Mouse (Mus musculus) heart, embryonic 11.5 days (tissue): ENCODE results near the gene Csrp1. TPM values are rescaled to one million over a fixed set of nuclear protein-coding genes. Genes with fewer than 3 reads are reported as not detected.

Source experiments
- ATAC-seq: fragments of 200-750 bp; cut with Nextera tagmentation; replicated peaks from 2 replicates; pipeline ENCODE4 v1.8.0; 2017; ENCODE audit warnings: moderate library complexity; ENCODE audit not compliant: insufficient number of reproducible peaks, low FRiP score, low TSS enrichment
- H3K27ac ChIP-seq: fragments of 300-500 bp; sonication (generic); 2 replicates; pipeline ENCODE4 v1.5.1; 2014; ENCODE audit warnings: mild to moderate bottlenecking, low read depth, low read length
- H3K27me3 ChIP-seq: fragments of 300-500 bp; sonication (generic); 2 replicates; pipeline ENCODE4 v1.6.1; 2014; ENCODE audit warnings: mild to moderate bottlenecking, low read length, mixed read lengths; ENCODE audit not compliant: control insufficient read depth, insufficient read depth
- H3K36me3 ChIP-seq: fragments of 300-500 bp; sonication (generic); 2 replicates; pipeline ENCODE4 v1.6.1; 2014; ENCODE audit warnings: mild to moderate bottlenecking, low read length, moderate library complexity, mixed read lengths; ENCODE audit not compliant: control insufficient read depth, insufficient read depth
- H3K4me1 ChIP-seq: fragments of 300-500 bp; sonication (generic); 2 replicates; pipeline ENCODE4 v1.6.1; 2014; ENCODE audit warnings: low read length; ENCODE audit not compliant: control insufficient read depth, insufficient read depth
- H3K4me2 ChIP-seq: fragments of 300-500 bp; sonication (generic); 2 replicates; pipeline ENCODE4 v1.6.1; 2014; ENCODE audit warnings: mild to moderate bottlenecking, moderate library complexity
- H3K4me3 ChIP-seq: fragments of 300-500 bp; sonication (generic); 2 replicates; pipeline ENCODE4 v1.5.1; 2014; ENCODE audit warnings: low read depth, low read length
- H3K9ac ChIP-seq: fragments of 300-500 bp; sonication (generic); 2 replicates; pipeline ENCODE4 v1.6.1; 2014; ENCODE audit warnings: mild to moderate bottlenecking, low read depth, low read length, moderate library complexity
- H3K9me3 ChIP-seq: fragments of 300-500 bp; sonication (generic); replicated peaks from 2 replicates; pipeline ENCODE4 v1.6.1; 2016; ENCODE audit warnings: low read length; ENCODE audit not compliant: control insufficient read depth
- WGBS: fragments of 180-500 bp; shearing (Covaris S2); extraction: QIAGEN DNeasy Blood & Tissue Kit; methylation state at CpG from one replicate; pipeline ENCODE4 v1.1.7; 2014; ENCODE audit not compliant: insufficient replicate concordance; 5-methylcytosine and 5-hydroxymethylcytosine counted together
- polyA plus RNA-seq: library from polyadenylated mRNA; unstranded; fragments of >200 nt; fragmentation: Nextera tagmentation; extraction: Ambion mirVana; gene quantifications from 2 replicates; pipeline ENCODE4 v1.2.1, GENCODE M21; 2014

Csrp1 gene
- polyA plus RNA-seq, 1 experiment from 2014 or later: 183 TPM

DNA sequence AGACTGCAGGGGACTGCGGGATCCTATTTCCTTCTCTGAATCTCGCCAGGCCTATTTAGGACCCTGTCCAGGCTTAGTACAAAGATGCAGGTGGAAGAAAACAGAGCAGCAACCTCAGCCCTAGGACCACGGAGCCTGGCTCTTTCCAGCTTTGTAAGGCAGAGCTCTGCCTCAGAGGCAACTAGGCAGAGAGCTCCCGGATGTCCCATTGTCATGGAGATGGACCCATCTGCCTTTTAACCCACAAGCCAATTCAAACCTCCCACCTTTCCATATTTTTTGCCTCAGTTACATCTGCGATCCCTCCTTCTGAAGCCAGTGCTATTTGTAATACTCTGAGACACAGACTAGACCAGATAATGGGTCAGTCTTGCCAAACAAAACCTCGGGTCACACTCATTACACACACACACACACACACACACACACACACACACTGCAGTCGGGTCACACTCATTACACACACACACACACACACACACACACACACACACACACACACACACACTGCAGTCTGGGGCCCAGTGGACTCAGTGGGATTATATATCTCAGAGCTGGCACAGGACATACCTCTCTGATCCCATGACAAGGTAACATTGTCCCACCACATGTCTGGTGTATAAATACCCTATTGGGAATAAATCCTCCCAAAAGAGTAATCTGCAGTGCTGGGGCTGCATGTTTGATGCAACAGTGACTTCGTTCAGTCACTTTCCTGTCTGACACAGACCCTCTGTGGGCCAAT, 42.8 kb upstream of the Csrp1 start:
- Histone ChIP-seq H3K27ac (no peak overlapping the region), H3K4me3 (no peak overlapping the region), H3K27me3 (no peaks in the 10 kb centered on the region), H3K9me3 (no peaks in the 10 kb centered on the region), H3K4me2 (no peak overlapping the region), H3K4me1 (peaks cover 26% of the 10 kb centered on the region), H3K9ac (no peak overlapping the region), H3K36me3 (no peaks in the 10 kb centered on the region)
- WGBS: 69% methylated on average over 8 of the region's 8 CpGs
- no peak for ATAC-seq

DNA sequence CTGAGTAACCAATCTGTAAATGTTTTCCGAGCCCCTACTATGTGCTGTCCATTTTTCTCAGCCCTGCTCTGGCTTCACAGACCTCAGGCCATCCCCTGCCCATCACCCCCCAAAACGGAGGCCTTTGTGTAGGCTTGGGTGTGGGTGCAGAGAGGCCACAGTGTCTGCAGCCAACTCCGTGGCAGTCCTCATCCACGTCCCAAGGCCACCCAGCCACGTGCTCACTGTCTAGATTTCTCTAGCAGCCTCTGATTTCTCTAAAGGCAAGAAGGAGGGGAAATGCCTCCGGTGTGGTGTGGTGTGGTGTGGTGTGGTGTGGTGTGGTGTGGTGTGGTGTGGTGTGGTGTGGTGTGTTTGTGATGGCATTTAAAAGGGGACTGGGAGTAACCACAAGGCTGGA, 41.7 kb upstream of the Csrp1 start:
- Histone ChIP-seq H3K27ac (no peak overlapping the region), H3K9ac (no peak overlapping the region)
- 71% methylated on average over 6 of the region's 6 CpGs for WGBS

DNA sequence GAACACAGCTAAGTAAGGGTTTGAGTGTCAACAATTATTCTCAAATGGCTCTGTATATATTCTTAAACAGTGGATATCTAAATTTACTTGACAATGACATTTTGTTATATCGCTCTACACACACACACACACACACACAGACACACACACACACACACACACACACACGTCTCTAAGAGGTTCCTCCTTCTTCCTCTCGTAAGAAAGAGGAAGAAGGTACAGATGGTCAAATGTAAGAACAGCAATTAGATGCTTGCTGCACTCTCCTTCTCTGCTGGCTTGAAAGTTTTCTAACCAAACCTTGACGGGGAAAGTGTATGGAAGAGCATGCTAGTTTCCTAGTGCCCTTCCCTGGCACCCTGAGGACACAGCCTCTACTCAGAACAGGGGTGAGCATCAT, 39.1 kb upstream of the Csrp1 start:
- ATAC-seq: no peak

More for the DNA sequence above, 41.7 kb upstream of the Csrp1 start:
- H3K36me3 ChIP-seq: no peaks in the 10 kb centered on the region
- ATAC-seq: no peak
- no peak overlapping the region for H3K4me3 ChIP-seq
- H3K4me2 ChIP-seq: no peak overlapping the region
- H3K27me3 ChIP-seq: no peaks in the 10 kb centered on the region
- no peaks in the 10 kb centered on the region for H3K9me3 ChIP-seq
- H3K4me1 ChIP-seq: peaks cover 17% of the 10 kb centered on the region

DNA sequence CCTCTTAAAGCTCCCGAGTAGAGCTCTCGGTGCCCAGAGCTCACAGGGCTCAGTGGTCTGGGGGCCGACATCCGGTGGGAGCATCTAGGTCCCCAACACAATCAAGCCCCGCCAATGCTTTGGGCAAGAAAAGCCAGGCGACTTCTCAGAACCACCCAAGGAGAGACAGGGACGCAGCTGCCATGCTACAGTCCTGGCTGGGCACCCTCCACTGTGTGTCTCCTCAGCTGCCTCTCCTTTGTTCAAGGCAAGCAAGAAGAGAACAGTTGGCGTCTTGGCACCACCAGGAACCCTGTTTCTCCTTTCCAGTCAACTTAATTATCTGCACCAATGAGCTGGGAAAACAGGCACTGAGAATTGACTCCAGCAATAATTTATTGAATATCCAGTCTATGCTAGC, 38.7 kb upstream of the Csrp1 start:
- 71% methylated on average over 8 of the region's 8 CpGs for WGBS
- no peaks in the 10 kb centered on the region for H3K27me3 ChIP-seq
- H3K4me1 ChIP-seq: peaks cover 9% of the 10 kb centered on the region
- H3K9ac ChIP-seq: no peak overlapping the region
- no peaks in the 10 kb centered on the region for H3K36me3 ChIP-seq
- H3K27ac ChIP-seq: no peak overlapping the region
- H3K4me2 ChIP-seq: no peak overlapping the region
- ATAC-seq: no peak
- H3K9me3 ChIP-seq: no peaks in the 10 kb centered on the region
- H3K4me3 ChIP-seq: no peak overlapping the region

More for the DNA sequence above, 39.1 kb upstream of the Csrp1 start:
- Histone ChIP-seq H3K27me3 (no peaks in the 10 kb centered on the region), H3K9me3 (no peaks in the 10 kb centered on the region), H3K36me3 (no peaks in the 10 kb centered on the region), H3K27ac (no peak overlapping the region), H3K4me1 (peaks cover 9% of the 10 kb centered on the region), H3K4me2 (no peak overlapping the region), H3K4me3 (no peak overlapping the region), H3K9ac (no peak overlapping the region)
- 55% methylated on average over 4 of the region's 4 CpGs for WGBS

DNA sequence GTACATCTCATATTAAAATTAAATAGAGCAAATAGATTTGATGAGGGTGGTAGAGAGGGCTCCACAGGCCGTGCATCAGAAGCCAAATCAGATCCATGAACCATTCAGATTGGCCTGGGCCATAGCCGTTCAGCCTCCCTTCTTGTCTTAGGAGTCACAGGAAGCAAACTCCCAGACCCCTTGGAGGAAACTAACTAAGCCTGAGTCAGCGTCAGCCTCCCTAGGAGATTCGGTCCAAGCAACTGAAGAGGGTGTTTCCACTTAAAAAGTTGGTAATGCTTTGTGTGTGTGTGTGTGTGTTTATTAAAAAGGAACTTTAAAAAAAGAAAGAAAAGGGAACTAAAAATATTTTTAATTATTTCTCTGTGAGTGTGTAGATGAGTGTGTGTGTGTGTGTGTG, 35.0 kb upstream of the Csrp1 start:
- Histone ChIP-seq H3K4me3 (no peak overlapping the region), H3K36me3 (no peaks in the 10 kb centered on the region), H3K27me3 (no peaks in the 10 kb centered on the region), H3K4me1 (peaks cover 16% of the 10 kb centered on the region), H3K9me3 (no peaks in the 10 kb centered on the region), H3K27ac (no peak overlapping the region), H3K4me2 (peak overlapping the region; percentile 27), H3K9ac (no peak overlapping the region)
- 51% methylated on average over 4 of the region's 4 CpGs for WGBS
- no peak for ATAC-seq

DNA sequence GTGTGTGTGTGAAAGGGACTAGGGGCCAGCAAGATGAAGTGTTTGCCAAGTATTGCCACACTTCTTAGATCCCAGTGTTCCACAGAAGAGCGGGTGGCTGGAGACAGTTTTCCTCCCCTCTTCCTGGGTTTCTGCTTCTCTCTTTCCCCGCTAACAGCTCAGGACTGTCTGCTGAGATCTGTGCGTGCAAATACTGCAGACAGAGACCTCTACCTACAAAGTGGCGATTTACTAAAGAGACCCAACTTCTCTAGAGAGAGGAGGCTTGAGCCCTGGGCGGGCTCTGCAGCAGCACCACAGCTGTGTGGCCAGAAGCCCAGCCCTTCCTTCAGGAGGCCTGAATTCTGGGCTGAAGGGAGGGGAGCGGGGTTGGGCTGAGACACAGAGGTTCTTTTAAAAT, 34.5 kb upstream of the Csrp1 start:
- Histone ChIP-seq H3K4me1 (peaks cover 16% of the 10 kb centered on the region), H3K36me3 (no peaks in the 10 kb centered on the region), H3K4me3 (peak overlapping the region; percentile 82), H3K4me2 (peak overlapping the region; percentile 86), H3K9me3 (no peaks in the 10 kb centered on the region), H3K9ac (no peak overlapping the region), H3K27me3 (no peaks in the 10 kb centered on the region), H3K27ac (no peak overlapping the region)
- no peak for ATAC-seq
- 45% methylated on average over 6 of the region's 6 CpGs for whole genome bisulfite sequencing

DNA sequence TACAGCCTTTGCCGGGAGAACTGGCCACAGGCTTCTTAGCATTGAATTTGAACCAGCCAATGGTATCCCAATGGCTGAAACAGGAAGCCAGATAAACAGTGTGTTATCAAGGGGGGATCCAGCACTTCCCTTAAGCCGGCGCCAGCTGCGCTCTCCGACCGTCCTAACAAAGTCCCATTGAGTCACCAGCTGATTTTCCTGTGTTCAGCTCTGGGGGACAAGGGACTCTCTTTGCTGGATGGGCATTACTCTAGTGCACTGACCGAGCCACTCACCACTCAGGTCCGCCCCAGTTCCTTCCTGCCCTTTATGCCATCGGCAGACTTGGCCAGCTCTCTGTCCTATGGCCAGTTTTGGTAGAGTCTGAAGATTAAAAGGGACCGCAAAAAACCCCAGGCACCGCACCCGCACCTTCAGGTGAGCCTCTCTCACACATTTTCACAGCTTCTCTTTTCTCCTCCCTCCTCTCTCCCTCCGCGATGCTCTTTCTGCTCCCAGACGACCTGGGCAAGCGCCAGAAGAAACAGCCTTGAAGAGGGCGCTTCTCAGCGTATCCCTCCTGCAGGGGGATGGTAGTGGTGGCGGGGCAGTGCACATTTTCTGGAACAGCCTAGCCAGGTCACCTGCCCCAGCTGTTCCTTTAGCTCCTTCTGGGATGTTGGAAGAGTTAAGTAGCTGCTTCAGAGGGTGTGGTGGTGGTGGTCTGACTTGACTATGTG, 32.9 kb upstream of the Csrp1 start:
- H3K4me1 ChIP-seq: peaks cover 23% of the 10 kb centered on the region
- under 1% methylated on average over 19 of the region's 19 CpGs for WGBS
- peak overlapping the region; percentile 86 for H3K4me2 ChIP-seq
- ATAC-seq: no peak; the same call in 1 of the 2 replicates
- no peaks in the 10 kb centered on the region for H3K27me3 ChIP-seq
- peak overlapping the region; percentile 90 for H3K9ac ChIP-seq
- peak overlapping the region; percentile 82 for H3K4me3 ChIP-seq
- H3K27ac ChIP-seq: peak overlapping the region; percentile 94
- H3K36me3 ChIP-seq: no peaks in the 10 kb centered on the region
- H3K9me3 ChIP-seq: no peaks in the 10 kb centered on the region

DNA sequence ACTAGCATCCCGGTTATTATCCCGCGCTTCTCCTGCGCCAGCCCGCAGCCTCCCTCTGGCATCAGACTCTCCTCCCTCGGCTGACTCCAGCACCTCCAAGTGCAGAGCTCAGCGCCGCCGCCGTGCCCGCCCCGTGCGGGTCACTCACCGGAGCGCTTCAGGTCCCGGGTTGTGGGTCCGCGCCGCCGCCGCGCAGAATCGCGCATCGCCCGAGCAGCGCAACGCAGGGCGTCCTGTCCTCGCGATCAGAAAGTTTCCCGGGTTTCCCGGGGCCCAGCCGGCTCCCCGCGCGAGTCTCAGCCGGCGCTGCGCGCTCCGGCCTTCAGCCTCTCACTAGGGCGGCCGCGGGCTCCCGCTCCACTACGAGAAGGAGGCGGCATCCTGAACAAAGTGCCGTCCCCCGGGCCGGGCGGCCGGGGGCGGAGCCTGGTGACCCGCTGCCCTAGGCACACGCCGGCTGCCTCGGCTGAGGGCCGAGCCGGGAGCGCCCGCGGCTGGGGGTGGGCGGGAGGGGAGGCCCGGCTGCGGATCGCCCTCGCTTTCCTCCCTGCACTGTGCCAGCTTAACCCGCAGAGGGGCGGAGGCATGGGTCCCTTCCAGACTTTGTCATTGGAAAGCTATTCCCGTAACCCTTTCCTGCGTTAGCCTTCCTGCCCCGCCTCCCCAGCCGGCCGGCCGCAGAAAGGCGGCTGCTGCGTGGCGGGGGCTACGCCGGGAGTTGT, 31.9 kb upstream of the Csrp1 start:
- peak overlapping the region; percentile 82 for H3K4me3 ChIP-seq
- no peaks in the 10 kb centered on the region for H3K27me3 ChIP-seq
- H3K4me1 ChIP-seq: peaks cover 23% of the 10 kb centered on the region
- peak overlapping the region; percentile 86 for H3K4me2 ChIP-seq
- peak overlapping the region; percentile 90 for H3K9ac ChIP-seq
- H3K36me3 ChIP-seq: no peaks in the 10 kb centered on the region
- peak; percentile 84 for ATAC-seq
- WGBS: under 1% methylated on average over 76 of the region's 81 CpGs
- peak overlapping the region; percentile 94 for H3K27ac ChIP-seq
- no peaks in the 10 kb centered on the region for H3K9me3 ChIP-seq
